Mouse (Mus musculus): ENCODE measurements at regions not wholly inside any gene's neighbourhood (a gene's known extent, or its start where the extent isn't known, plus 50 kb on each side); places are given as distances from the start of the nearest gene placed in this dataset.

- no peak for TF ChIP-seq POLR2A (IDR thresholded peaks at IDR 0.05; ENCODE audit: borderline replicate concordance, control insufficient read depth, low read depth, low read length)
- TF ChIP-seq CTCF (IDR thresholded peaks at IDR 0.05; ENCODE audit: control insufficient read depth, insufficient read depth, low read length) = no peak
Measured at GRCm38 (mm10) chr14:15880146-15880545, 368.9 kb upstream of the Ngly1 start.

All from bone marrow, adult 2 months (tissue).